Mouse (Mus musculus) midbrain, embryonic 15.5 days (tissue): Measurements from ENCODE around the gene Rho. TPM values are rescaled to one million over a fixed set of nuclear protein-coding genes. Genes with fewer than 3 reads are reported as not detected.

ENCODE experiments used
- ATAC-seq: fragments of 200-750 bp; cut with Nextera tagmentation; replicated peaks from 2 replicates; pipeline ENCODE4 v1.8.0; 2017; ENCODE audit warnings: moderate TSS enrichment
- H3K27ac ChIP-seq: fragments of 300-500 bp; sonication (generic); 2 replicates; pipeline ENCODE4 v1.5.1; 2015; ENCODE audit warnings: mild to moderate bottlenecking, inconsistent platforms
- H3K27me3 ChIP-seq: fragments of 300-500 bp; sonication (generic); replicated peaks from 2 replicates; pipeline ENCODE4 v1.6.1; 2015; ENCODE audit warnings: inconsistent platforms
- H3K36me3 ChIP-seq: fragments of 300-500 bp; sonication (generic); replicated peaks from 2 replicates; pipeline ENCODE4 v1.6.1; 2015; ENCODE audit warnings: inconsistent platforms
- H3K4me1 ChIP-seq: fragments of 300-500 bp; sonication (generic); 2 replicates; pipeline ENCODE4 v1.6.1; 2015; ENCODE audit warnings: inconsistent platforms
- H3K4me2 ChIP-seq: fragments of 300-500 bp; sonication (generic); 2 replicates; pipeline ENCODE4 v1.6.1; 2015; ENCODE audit warnings: inconsistent platforms, mild to moderate bottlenecking, moderate library complexity
- H3K4me3 ChIP-seq: fragments of 300-500 bp; sonication (generic); 2 replicates; pipeline ENCODE4 v1.5.1; 2015; ENCODE audit warnings: mild to moderate bottlenecking, inconsistent platforms
- H3K9ac ChIP-seq: fragments of 300-500 bp; sonication (generic); 2 replicates; pipeline ENCODE4 v1.6.1; 2015; ENCODE audit warnings: mild to moderate bottlenecking, inconsistent platforms
- H3K9me3 ChIP-seq: fragments of 300-500 bp; sonication (generic); 2 replicates; pipeline ENCODE4 v1.6.1; 2016; ENCODE audit warnings: inconsistent platforms
- WGBS: fragments of 180-500 bp; shearing (Covaris S2); methylation state at CpG from one replicate; pipeline ENCODE4 v1.1.7; 2015; ENCODE audit warnings: mixed read lengths; 5-methylcytosine and 5-hydroxymethylcytosine counted together
- polyA plus RNA-seq: library from polyadenylated mRNA; unstranded; fragments of >200 nt; fragmentation: Nextera tagmentation; extraction: Ambion mirVana; gene quantifications from 2 replicates; pipeline ENCODE4 v1.2.1, GENCODE M21; 2015

Rho gene
- polyA plus RNA-seq, 1 experiment from 2014 or later = 0.18 TPM

GRCm38 (mm10) chr6:115971273-115972060, 39.9 kb downstream of the Rho start:
- Histone ChIP-seq H3K4me2 (no peak overlapping the region), H3K4me3 (no peak overlapping the region), H3K4me1 (peaks cover 21% of the 10 kb centered on the region; the same call in 1 of the 2 replicates), H3K9me3 (no peaks in the 10 kb centered on the region), H3K27ac (no peak overlapping the region), H3K9ac (no peak overlapping the region), H3K36me3 (no peaks in the 10 kb centered on the region), H3K27me3 (no peaks in the 10 kb centered on the region)
- ATAC-seq = no peak
- WGBS = 63% methylated on average over 13 of the region's 13 CpGs

DNA sequence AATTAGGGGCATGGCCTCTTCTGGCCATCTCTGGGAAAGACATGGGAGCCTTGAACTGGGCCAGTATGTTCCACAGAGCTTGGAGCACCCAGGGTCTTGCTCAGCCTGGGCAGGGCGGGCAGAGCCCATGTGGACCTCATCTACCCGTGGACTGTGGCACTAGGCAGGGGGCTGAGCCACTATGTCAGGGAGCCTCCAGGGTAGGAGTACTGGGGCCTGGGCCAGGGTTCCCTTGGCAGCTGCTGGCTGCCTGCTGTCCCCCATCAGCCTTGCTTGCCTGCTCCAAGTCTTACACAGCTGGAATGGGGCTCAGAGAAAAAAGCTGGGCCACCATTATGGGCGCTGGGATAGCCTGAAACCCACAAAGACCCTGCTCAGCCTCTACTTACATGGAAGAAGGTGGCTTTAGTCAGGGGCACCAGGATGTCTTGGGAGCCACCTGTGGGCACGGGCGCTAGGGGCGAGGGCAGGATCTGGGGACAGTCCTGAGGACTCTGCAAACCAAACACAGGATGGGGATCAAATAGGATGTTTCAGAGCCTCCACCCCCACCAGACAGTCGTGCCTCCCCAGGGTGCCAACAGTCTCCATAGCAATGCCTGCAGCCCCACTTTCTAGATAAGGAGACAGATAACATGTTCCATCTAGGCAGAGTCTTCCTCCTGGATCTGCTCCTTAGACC, 40.7 kb downstream of the Rho start:
- ATAC-seq = no peak
- Histone ChIP-seq H3K4me1 (peaks cover 21% of the 10 kb centered on the region; the same call in 1 of the 2 replicates), H3K9me3 (no peaks in the 10 kb centered on the region), H3K4me3 (no peak overlapping the region), H3K9ac (no peak overlapping the region), H3K27ac (no peak overlapping the region), H3K27me3 (no peaks in the 10 kb centered on the region), H3K36me3 (no peaks in the 10 kb centered on the region), H3K4me2 (no peak overlapping the region)
- 73% methylated on average over 7 of the region's 7 CpGs for WGBS

DNA sequence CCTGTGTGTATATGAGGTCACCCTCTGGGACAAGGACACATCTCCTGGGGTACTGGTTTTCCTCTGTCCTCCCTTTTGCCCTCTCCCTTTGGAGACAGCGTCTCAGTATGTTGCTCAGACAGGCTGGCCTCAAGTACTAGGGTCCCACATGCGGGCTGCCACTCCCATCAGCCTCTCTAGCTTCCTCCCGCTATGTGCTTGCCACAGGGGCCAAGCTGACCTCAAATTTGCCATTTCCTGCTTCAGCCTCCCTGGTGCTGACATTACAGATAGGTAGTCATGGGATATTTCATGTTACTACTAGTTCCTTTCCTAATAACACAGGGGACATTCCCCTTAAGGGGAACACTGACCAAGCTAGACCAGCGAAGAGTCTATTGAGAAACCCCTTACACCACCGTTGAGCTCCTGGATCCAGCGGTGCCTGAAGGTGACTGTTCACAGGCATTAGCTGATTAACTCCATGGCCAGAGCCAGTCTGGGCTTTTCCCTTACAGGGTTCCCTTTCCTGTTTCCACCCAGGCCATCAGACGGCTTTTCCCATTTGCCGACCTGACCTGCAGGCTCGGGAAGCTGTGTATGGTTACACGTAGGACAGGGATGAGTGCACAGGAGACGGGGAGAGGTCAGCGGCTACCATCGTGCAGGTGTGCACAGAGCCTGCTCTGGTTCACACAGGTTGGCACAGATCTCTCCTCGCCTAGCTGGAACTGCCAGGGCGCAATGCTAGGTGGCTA, 41.8 kb downstream of the Rho start:
- WGBS = 87% methylated on average over 15 of the region's 15 CpGs
- no peak overlapping the region for H3K9ac ChIP-seq
- H3K36me3 ChIP-seq = no peaks in the 10 kb centered on the region
- ATAC-seq = no peak
- H3K4me3 ChIP-seq = no peak overlapping the region
- no peak overlapping the region for H3K4me2 ChIP-seq
- H3K27me3 ChIP-seq = no peaks in the 10 kb centered on the region
- no peak overlapping the region for H3K27ac ChIP-seq
- no peaks in the 10 kb centered on the region for H3K9me3 ChIP-seq
- peaks cover 21% of the 10 kb centered on the region; the same call in 1 of the 2 replicates for H3K4me1 ChIP-seq

GRCm38 (mm10) chr6:115973881-115974662, 42.5 kb downstream of the Rho start:
- H3K4me3 ChIP-seq = no peak overlapping the region
- H3K27me3 ChIP-seq = no peaks in the 10 kb centered on the region
- 63% methylated on average over 16 of the region's 16 CpGs for whole genome bisulfite sequencing
- H3K4me2 ChIP-seq = no peak overlapping the region
- H3K4me1 ChIP-seq = peaks cover 21% of the 10 kb centered on the region; the same call in 1 of the 2 replicates
- 0 out of 2 replicates have a peak overlapping the region, but pooled peaks have one; percentile 1 for H3K9ac ChIP-seq
- ATAC-seq = peak; percentile 12; the same call in 1 of the 2 replicates
- H3K27ac ChIP-seq = no peak overlapping the region
- no peaks in the 10 kb centered on the region for H3K36me3 ChIP-seq
- H3K9me3 ChIP-seq = no peaks in the 10 kb centered on the region

DNA sequence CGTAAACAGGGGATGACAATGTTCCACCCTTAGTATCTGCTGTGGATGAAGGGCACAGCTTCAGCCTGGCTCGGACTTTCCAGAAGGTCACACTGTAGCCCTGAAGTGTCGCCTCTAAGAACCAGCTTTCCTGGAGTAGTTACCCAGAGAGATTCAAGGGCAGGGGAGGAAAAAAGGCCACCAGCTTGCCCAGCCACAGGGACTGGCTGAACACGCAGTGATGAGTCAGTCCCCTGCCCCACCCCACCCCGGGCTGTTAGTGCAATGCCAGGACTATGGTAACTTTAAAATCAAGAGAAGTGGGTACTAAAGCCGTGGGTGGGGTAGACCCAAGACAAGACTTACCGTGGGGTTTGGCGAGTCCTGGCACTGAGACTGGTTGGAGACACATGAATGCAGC, 44.1 kb downstream of the Rho start:
- Histone ChIP-seq H3K36me3 (no peaks in the 10 kb centered on the region), H3K4me2 (no peak overlapping the region), H3K4me3 (no peak overlapping the region), H3K27ac (no peak overlapping the region), H3K9ac (no peak overlapping the region), H3K4me1 (peaks cover 21% of the 10 kb centered on the region; the same call in 1 of the 2 replicates), H3K27me3 (no peaks in the 10 kb centered on the region), H3K9me3 (no peaks in the 10 kb centered on the region)
- ATAC-seq = no peak
- WGBS = 91% methylated on average over 8 of the region's 8 CpGs

DNA sequence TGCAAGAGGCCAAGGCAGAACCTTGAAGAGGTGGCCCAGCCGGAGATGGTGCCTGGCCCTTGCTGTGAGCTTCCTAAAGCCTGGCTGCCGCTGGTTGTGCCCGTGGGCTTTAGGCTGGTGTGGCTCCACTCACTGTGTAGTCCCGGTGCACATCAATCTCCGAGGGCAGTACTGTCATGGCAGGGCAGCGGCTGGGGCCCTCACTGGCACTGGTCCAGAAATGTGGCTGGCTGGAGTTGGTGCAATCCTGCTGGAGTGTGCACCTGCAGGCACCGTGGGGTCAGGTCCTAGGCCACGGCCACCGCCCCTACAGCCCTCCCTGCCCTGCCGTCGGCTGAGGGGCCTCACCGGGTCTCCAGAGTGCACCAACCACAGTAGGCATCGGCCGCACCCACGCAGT, 46.3 kb downstream of the Rho start:
- Histone ChIP-seq H3K4me2 (no peak overlapping the region), H3K27me3 (no peaks in the 10 kb centered on the region), H3K9ac (no peak overlapping the region), H3K27ac (no peak overlapping the region), H3K4me3 (no peak overlapping the region), H3K9me3 (no peaks in the 10 kb centered on the region), H3K36me3 (no peaks in the 10 kb centered on the region), H3K4me1 (0 out of 2 replicates have a peak, but pooled peaks cover 8% of the 10 kb centered on the region)
- 86% methylated on average over 15 of the region's 15 CpGs for WGBS
- no peak for ATAC-seq

GRCm38 (mm10) chr6:115978596-115978995, 47.0 kb downstream of the Rho start:
- no peaks in the 10 kb centered on the region for H3K27me3 ChIP-seq
- no peaks in the 10 kb centered on the region for H3K36me3 ChIP-seq
- ATAC-seq = no peak
- H3K4me2 ChIP-seq = no peak overlapping the region
- H3K4me3 ChIP-seq = no peak overlapping the region
- no peaks in the 10 kb centered on the region for H3K9me3 ChIP-seq
- H3K9ac ChIP-seq = no peak overlapping the region
- 0 out of 2 replicates have a peak, but pooled peaks cover 8% of the 10 kb centered on the region for H3K4me1 ChIP-seq
- 72% methylated on average over 8 of the region's 8 CpGs for WGBS
- H3K27ac ChIP-seq = no peak overlapping the region

DNA sequence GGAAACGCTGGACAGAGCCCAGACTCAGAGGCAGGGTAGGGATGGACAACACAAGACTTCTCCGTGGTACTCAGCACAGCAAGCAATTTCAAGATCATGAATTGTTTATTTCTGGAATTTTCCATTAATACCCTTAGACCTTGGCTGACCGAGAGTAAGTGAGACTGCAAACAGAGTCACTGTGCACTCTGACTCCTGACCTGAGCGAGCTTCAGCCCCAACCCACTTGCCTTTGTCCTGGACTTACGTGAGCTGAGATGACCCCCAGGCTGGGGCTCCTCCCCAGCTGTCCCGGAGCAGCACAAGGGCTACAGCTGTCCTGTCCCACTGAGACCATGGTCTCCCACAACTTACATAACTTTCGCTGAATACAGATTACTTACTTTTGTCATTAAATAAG, 51.3 kb downstream of the Rho start:
- Histone ChIP-seq H3K4me3 (no peak overlapping the region), H3K4me2 (no peak overlapping the region), H3K36me3 (no peaks in the 10 kb centered on the region), H3K9me3 (no peaks in the 10 kb centered on the region), H3K4me1 (peaks cover 22% of the 10 kb centered on the region), H3K27ac (no peak overlapping the region), H3K9ac (no peak overlapping the region), H3K27me3 (no peaks in the 10 kb centered on the region)
- 64% methylated on average over 7 of the region's 7 CpGs for WGBS
- ATAC-seq = no peak

GRCm38 (mm10) chr6:115983306-115984038, 51.9 kb downstream of the Rho start:
- Histone ChIP-seq H3K27me3 (no peaks in the 10 kb centered on the region), H3K4me3 (no peak overlapping the region), H3K9me3 (no peaks in the 10 kb centered on the region), H3K4me1 (peaks cover 22% of the 10 kb centered on the region), H3K36me3 (no peaks in the 10 kb centered on the region), H3K9ac (no peak overlapping the region), H3K4me2 (no peak overlapping the region), H3K27ac (no peak overlapping the region)
- ATAC-seq = no peak
- WGBS = 68% methylated on average over 12 of the region's 12 CpGs

- no peak for ATAC-seq
- H3K27ac ChIP-seq = no peak overlapping the region
- H3K4me3 ChIP-seq = no peak overlapping the region
- no peak overlapping the region for H3K4me2 ChIP-seq
- no peaks in the 10 kb centered on the region for H3K9me3 ChIP-seq
- 63% methylated on average over 7 of the region's 7 CpGs for WGBS
- 0 out of 2 replicates have a peak, but pooled peaks cover 2% of the 10 kb centered on the region for H3K27me3 ChIP-seq
- no peaks in the 10 kb centered on the region for H3K36me3 ChIP-seq
- peaks cover 22% of the 10 kb centered on the region for H3K4me1 ChIP-seq
- H3K9ac ChIP-seq = no peak overlapping the region
These were observed 53.0 kb downstream of the Rho start for GRCm38 (mm10) chr6:115984580-115984979.

GRCm38 (mm10) chr6:115985622-115986021, 54.1 kb downstream of the Rho start:
- no peaks in the 10 kb centered on the region for H3K36me3 ChIP-seq
- H3K4me1 ChIP-seq = peaks cover 22% of the 10 kb centered on the region
- H3K27ac ChIP-seq = no peak overlapping the region
- ATAC-seq = no peak
- no peaks in the 10 kb centered on the region for H3K9me3 ChIP-seq
- H3K4me3 ChIP-seq = no peak overlapping the region
- H3K9ac ChIP-seq = no peak overlapping the region
- no peak overlapping the region for H3K4me2 ChIP-seq
- peaks cover 3% of the 10 kb centered on the region; the same call in 1 of the 2 replicates for H3K27me3 ChIP-seq
- 65% methylated on average over 9 of the region's 9 CpGs for WGBS
